Mouse (Mus musculus): ENCODE measurements at regions not wholly inside any gene's neighbourhood (a gene's known extent, or its start where the extent isn't known, plus 50 kb on each side); places are given as distances from the start of the nearest gene placed in this dataset.
A peak's percentile ranks its signal among the peaks of the same experiment; 100 is the strongest.

DNA sequence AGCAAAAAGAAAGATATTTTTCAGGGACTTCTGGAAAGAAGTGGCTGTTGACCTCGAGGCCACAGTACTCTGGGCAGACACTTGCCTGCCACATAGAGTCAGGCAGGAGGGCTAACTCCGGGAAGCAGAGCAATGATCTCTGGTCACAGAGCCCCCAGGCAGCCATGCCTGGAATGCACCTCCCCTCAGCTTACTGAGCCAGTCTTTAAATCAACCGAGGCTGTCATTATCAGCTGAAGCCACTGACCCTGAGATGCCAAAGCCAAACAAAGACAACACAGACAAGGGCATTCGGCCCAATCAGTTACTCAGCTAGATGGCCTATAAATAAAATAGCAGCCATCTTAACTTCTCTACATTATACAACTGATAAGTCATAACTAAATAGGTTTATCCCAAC is 52.2 kb upstream of the Foxo6 start:
- WGBS: 9% methylated on average over 4 of the region's 4 CpGs
- peak; percentile 50 for DNase-seq (ENCODE audit: low spot score)
- no peaks in the 10 kb centered on the region for H3K9me3 ChIP-seq
- no peak overlapping the region for H3K4me3 ChIP-seq
- H3K4me1 ChIP-seq: peaks cover 6% of the 10 kb centered on the region; the same call in 1 of the 2 replicates
- no peaks in the 10 kb centered on the region for H3K36me3 ChIP-seq
- H3K27me3 ChIP-seq (ENCODE audit: insufficient read depth, poor library complexity, severe bottlenecking): no peaks in the 10 kb centered on the region
- peak overlapping the region; percentile 42; the same call in 1 of the 2 replicates for H3K27ac ChIP-seq

DNA sequence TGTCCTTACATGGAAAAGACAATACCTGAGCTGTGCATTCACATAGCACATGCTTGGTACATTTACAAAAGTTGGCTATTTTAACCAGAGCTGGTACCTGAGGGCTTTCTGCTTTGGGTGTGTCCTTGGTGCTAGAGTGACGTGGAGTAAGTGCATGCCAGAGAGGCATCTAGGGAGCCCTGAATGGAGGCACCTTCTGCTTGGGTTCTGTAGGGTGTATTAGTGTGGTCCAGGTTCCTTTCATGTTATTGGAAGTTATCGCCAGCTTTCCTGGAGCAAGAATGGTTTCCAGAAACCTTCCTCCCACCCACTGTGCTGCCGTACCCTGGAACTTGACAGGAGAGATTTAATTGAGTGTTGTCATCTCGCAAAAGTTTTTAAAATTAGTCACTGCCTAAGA is 53.5 kb upstream of the Foxo6 start:
- Histone ChIP-seq H3K4me3 (no peak overlapping the region), H3K36me3 (no peaks in the 10 kb centered on the region), H3K9me3 (no peaks in the 10 kb centered on the region), H3K27me3 (ENCODE audit: insufficient read depth, poor library complexity, severe bottlenecking) (no peaks in the 10 kb centered on the region), H3K27ac (no peak overlapping the region), H3K4me1 (peaks cover 6% of the 10 kb centered on the region; the same call in 1 of the 2 replicates)
- WGBS: 76% methylated on average over 4 of the region's 4 CpGs
- DNase-seq (ENCODE audit: low spot score): peak; percentile 62

DNA sequence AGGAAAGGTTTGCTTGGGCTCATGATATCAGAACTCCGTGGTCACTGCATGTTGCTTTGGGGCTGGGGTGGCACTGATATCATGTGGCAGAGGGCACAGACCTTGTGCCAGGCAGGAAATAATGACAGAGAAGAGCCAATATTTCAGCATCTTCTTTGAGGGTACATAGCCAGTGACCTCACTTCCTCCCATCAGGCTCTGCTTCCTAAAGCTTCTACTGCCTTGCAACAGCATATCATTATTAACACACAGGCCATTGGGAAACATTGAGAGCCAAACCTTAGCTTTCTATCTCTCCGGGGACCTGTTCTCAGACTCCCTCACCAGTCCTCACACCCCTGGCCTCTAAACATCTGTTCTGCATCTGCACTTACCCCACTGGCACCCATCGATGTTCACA is 54.8 kb upstream of the Foxo6 start:
- Histone ChIP-seq H3K36me3 (no peaks in the 10 kb centered on the region), H3K4me1 (peaks cover 6% of the 10 kb centered on the region; the same call in 1 of the 2 replicates), H3K27ac (no peak overlapping the region), H3K27me3 (ENCODE audit: insufficient read depth, poor library complexity, severe bottlenecking) (no peaks in the 10 kb centered on the region), H3K9me3 (no peaks in the 10 kb centered on the region), H3K4me3 (no peak overlapping the region)
- WGBS: 75% methylated on average over 3 of the region's 3 CpGs
- peak; percentile 66 for DNase-seq (ENCODE audit: low spot score)

GRCm38 (mm10) chr4:120342658-120343057 is 55.5 kb upstream of the Foxo6 start:
- Histone ChIP-seq H3K4me3 (no peak overlapping the region), H3K27ac (no peak overlapping the region), H3K4me1 (peaks cover 6% of the 10 kb centered on the region; the same call in 1 of the 2 replicates), H3K9me3 (no peaks in the 10 kb centered on the region), H3K36me3 (no peaks in the 10 kb centered on the region), H3K27me3 (ENCODE audit: insufficient read depth, poor library complexity, severe bottlenecking) (no peaks in the 10 kb centered on the region)
- DNase-seq (ENCODE audit: low spot score): peak; percentile 55
- WGBS: 58% methylated on average over 1 of the region's 1 CpGs

- DNase-seq (ENCODE audit: low spot score): peak; percentile 63
- Histone ChIP-seq H3K27ac (no peak overlapping the region), H3K9me3 (no peaks in the 10 kb centered on the region), H3K27me3 (ENCODE audit: insufficient read depth, poor library complexity, severe bottlenecking) (no peaks in the 10 kb centered on the region), H3K4me3 (no peak overlapping the region), H3K4me1 (no peaks in the 10 kb centered on the region), H3K36me3 (no peaks in the 10 kb centered on the region)
- WGBS: 90% methylated on average over 7 of the region's 7 CpGs
These were observed 58.7 kb upstream of the Foxo6 start for GRCm38 (mm10) chr4:120345676-120346465.

DNA sequence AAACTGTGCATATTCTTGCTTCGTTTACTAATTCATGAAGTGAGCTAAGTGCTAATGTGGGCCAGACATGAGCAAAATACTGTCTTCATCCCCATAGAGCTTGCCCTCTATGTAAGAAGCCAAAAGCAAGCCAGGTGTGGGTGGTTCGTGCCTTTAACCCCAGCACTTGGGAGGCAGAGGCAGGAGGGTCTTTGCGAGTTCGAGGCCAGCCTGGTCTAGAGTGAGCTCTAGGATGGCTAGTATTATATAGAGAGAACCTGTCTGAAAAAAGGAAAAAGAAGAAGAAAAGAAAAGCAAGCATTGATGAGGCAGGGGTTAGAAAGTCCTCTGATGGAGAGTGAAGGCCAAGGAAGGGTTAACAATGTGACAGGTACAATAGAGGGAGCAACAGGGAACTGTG is 55.2 kb upstream of the Scmh1 start:
- Histone ChIP-seq H3K27me3 (ENCODE audit: insufficient read depth, poor library complexity, severe bottlenecking) (peaks cover 10% of the 10 kb centered on the region), H3K36me3 (no peaks in the 10 kb centered on the region), H3K4me1 (no peaks in the 10 kb centered on the region), H3K4me3 (no peak overlapping the region), H3K27ac (no peak overlapping the region), H3K9me3 (no peaks in the 10 kb centered on the region)
- DNase-seq (ENCODE audit: low spot score): peak; percentile 58
- WGBS: 84% methylated on average over 4 of the region's 4 CpGs

DNA sequence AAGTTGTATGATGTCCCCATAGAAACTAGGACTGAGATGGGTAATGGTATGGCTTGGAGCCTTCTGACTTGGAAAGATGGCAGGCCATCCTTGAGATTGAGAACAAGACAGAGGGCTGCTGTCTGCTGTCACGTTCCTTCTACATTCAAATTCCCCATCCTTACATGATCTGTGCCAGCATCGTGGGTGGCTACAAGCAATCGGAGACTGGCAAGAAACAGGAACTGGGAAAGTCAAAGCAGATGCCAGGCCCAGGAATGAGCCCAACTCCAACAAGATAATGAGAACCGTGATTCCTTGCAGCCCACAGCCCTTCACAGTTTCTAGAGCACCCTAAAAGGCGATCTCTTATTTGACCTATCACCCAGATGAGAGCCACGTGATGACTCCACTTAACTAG is 51.3 kb upstream of the Scmh1 start:
- Histone ChIP-seq H3K9me3 (no peaks in the 10 kb centered on the region), H3K27me3 (ENCODE audit: insufficient read depth, poor library complexity, severe bottlenecking) (peaks cover 23% of the 10 kb centered on the region), H3K4me1 (no peaks in the 10 kb centered on the region), H3K4me3 (no peak overlapping the region), H3K36me3 (no peaks in the 10 kb centered on the region), H3K27ac (no peak overlapping the region)
- peak; percentile 19 for DNase-seq (ENCODE audit: low spot score)
- WGBS: 79% methylated on average over 6 of the region's 6 CpGs

Measured in heart, embryonic 10.5 days (tissue).